Mouse (Mus musculus): ENCODE data around the gene Tigd3. TPM values are rescaled to one million over a fixed set of nuclear protein-coding genes. Genes with fewer than 3 reads are reported as not detected.

Gene Tigd3
- polyA plus RNA-seq, 1 experiment = 1.0 TPM

- Histone ChIP-seq H3K79me2 (ENCODE audit: control insufficient read depth, insufficient read depth) (no peaks in the 10 kb centered on the region), H3K27me3 (ENCODE audit: control insufficient read depth, insufficient read depth, insufficient read length) (no peaks in the 10 kb centered on the region), H3K4me3 (ENCODE audit: insufficient read depth, poor library complexity, severe bottlenecking) (no peak overlapping the region), H3ac (ENCODE audit: control insufficient read depth, insufficient read length, low read depth) (no peak overlapping the region), H3K36me3 (ENCODE audit: control insufficient read depth, insufficient read depth) (peaks cover 26% of the 10 kb centered on the region), H3K79me3 (ENCODE audit: low read depth) (no peaks in the 10 kb centered on the region)
- TF ChIP-seq CTCF (IDR thresholded peaks at IDR 0.05; ENCODE audit: control insufficient read depth, insufficient read depth, insufficient read length) (no peak), USF1 (IDR thresholded peaks at IDR 0.05; ENCODE audit: low read depth) (no peak), FOSL1 (IDR thresholded peaks at IDR 0.05; ENCODE audit: insufficient read depth, low read length, poor library complexity, severe bottlenecking) (no peak), CEBPB (IDR thresholded peaks at IDR 0.05; ENCODE audit: low read depth) (no peak), MAX (IDR thresholded peaks at IDR 0.05) (no peak), MYOG (IDR thresholded peaks at IDR 0.05; ENCODE audit: control insufficient read depth, extremely low read depth, insufficient read length) (no peak), MYOD1 (IDR thresholded peaks at IDR 0.05; ENCODE audit: control insufficient read depth, insufficient read length, low read depth) (no peak)
These were observed 44.6 kb upstream of the Tigd3 start for GRCm38 (mm10) chr19:5938516-5938915.

- no peak overlapping the region for H3ac ChIP-seq (ENCODE audit: control insufficient read depth, insufficient read length, low read depth)
- H3K4me3 ChIP-seq (ENCODE audit: insufficient read depth, poor library complexity, severe bottlenecking) = no peak overlapping the region
- H3K79me2 ChIP-seq (ENCODE audit: control insufficient read depth, insufficient read depth) = no peaks in the 10 kb centered on the region
- TF ChIP-seq MAX (IDR thresholded peaks at IDR 0.05) (no peak), USF1 (IDR thresholded peaks at IDR 0.05; ENCODE audit: low read depth) (no peak)
- H3K79me3 ChIP-seq (ENCODE audit: low read depth) = no peaks in the 10 kb centered on the region
- no peaks in the 10 kb centered on the region for H3K27me3 ChIP-seq (ENCODE audit: control insufficient read depth, insufficient read depth, insufficient read length)
- peaks cover 24% of the 10 kb centered on the region for H3K36me3 ChIP-seq (ENCODE audit: control insufficient read depth, insufficient read depth)
These were observed 44.0 kb upstream of the Tigd3 start for GRCm38 (mm10) chr19:5937836-5938406.

- no peak for TF ChIP-seq CEBPB (IDR thresholded peaks at IDR 0.05; ENCODE audit: low read depth)
- Histone ChIP-seq H3K27me3 (ENCODE audit: control insufficient read depth, insufficient read depth, insufficient read length) (no peaks in the 10 kb centered on the region), H3K4me3 (ENCODE audit: insufficient read depth, poor library complexity, severe bottlenecking) (no peak overlapping the region)
These were observed 43.3 kb upstream of the Tigd3 start for GRCm38 (mm10) chr19:5937095-5937835.

GRCm38 (mm10) chr19:5935691-5936090, 41.7 kb upstream of the Tigd3 start:
- no peak overlapping the region for H3ac ChIP-seq (ENCODE audit: control insufficient read depth, insufficient read length, low read depth)
- no peak overlapping the region for H3K4me3 ChIP-seq (ENCODE audit: insufficient read depth, poor library complexity, severe bottlenecking)
- H3K79me3 ChIP-seq (ENCODE audit: low read depth) = no peaks in the 10 kb centered on the region
- H3K36me3 ChIP-seq (ENCODE audit: control insufficient read depth, insufficient read depth) = peaks cover 5% of the 10 kb centered on the region
- H3K27me3 ChIP-seq (ENCODE audit: control insufficient read depth, insufficient read depth, insufficient read length) = no peaks in the 10 kb centered on the region
- H3K79me2 ChIP-seq (ENCODE audit: control insufficient read depth, insufficient read depth) = no peaks in the 10 kb centered on the region
- TF ChIP-seq FOSL1 (IDR thresholded peaks at IDR 0.05; ENCODE audit: insufficient read depth, low read length, poor library complexity, severe bottlenecking) (no peak), MYOG (IDR thresholded peaks at IDR 0.05; ENCODE audit: control insufficient read depth, extremely low read depth, insufficient read length) (no peak), MYOD1 (IDR thresholded peaks at IDR 0.05; ENCODE audit: control insufficient read depth, insufficient read length, low read depth) (no peak), USF1 (IDR thresholded peaks at IDR 0.05; ENCODE audit: low read depth) (no peak), CTCF (IDR thresholded peaks at IDR 0.05; ENCODE audit: control insufficient read depth, insufficient read depth, insufficient read length) (no peak), CEBPB (IDR thresholded peaks at IDR 0.05; ENCODE audit: low read depth) (no peak), MAX (IDR thresholded peaks at IDR 0.05) (no peak)

More at GRCm38 (mm10) chr19:5937095-5937835, 43.3 kb upstream of the Tigd3 start:
- Histone ChIP-seq H3K36me3 (ENCODE audit: control insufficient read depth, insufficient read depth) (peaks cover 17% of the 10 kb centered on the region), H3ac (ENCODE audit: control insufficient read depth, insufficient read length, low read depth) (no peak overlapping the region), H3K79me3 (ENCODE audit: low read depth) (no peaks in the 10 kb centered on the region), H3K79me2 (ENCODE audit: control insufficient read depth, insufficient read depth) (no peaks in the 10 kb centered on the region)

- Histone ChIP-seq H3K4me3 (ENCODE audit: insufficient read depth, poor library complexity, severe bottlenecking) (no peak overlapping the region), H3K36me3 (ENCODE audit: control insufficient read depth, insufficient read depth) (peaks cover 5% of the 10 kb centered on the region), H3ac (ENCODE audit: control insufficient read depth, insufficient read length, low read depth) (no peak overlapping the region), H3K79me2 (ENCODE audit: control insufficient read depth, insufficient read depth) (no peaks in the 10 kb centered on the region), H3K27me3 (ENCODE audit: control insufficient read depth, insufficient read depth, insufficient read length) (no peaks in the 10 kb centered on the region), H3K79me3 (ENCODE audit: low read depth) (no peaks in the 10 kb centered on the region)
- TF ChIP-seq USF1 (IDR thresholded peaks at IDR 0.05; ENCODE audit: low read depth) (no peak), CEBPB (IDR thresholded peaks at IDR 0.05; ENCODE audit: low read depth) (no peak), MYOG (IDR thresholded peaks at IDR 0.05; ENCODE audit: control insufficient read depth, extremely low read depth, insufficient read length) (no peak), CTCF (IDR thresholded peaks at IDR 0.05; ENCODE audit: control insufficient read depth, insufficient read depth, insufficient read length) (no peak), MAX (IDR thresholded peaks at IDR 0.05) (no peak), FOSL1 (IDR thresholded peaks at IDR 0.05; ENCODE audit: insufficient read depth, low read length, poor library complexity, severe bottlenecking) (no peak), MYOD1 (IDR thresholded peaks at IDR 0.05; ENCODE audit: control insufficient read depth, insufficient read length, low read depth) (no peak)
These were observed 41.3 kb upstream of the Tigd3 start for GRCm38 (mm10) chr19:5935266-5935665.

All from C2C12 (cell line).